Mouse (Mus musculus) stomach, postnatal 0 days (tissue): ENCODE measurements around the gene Hist1h1c.

ENCODE experiments used
- CTCF ChIP-seq: IDR thresholded peaks from 2 replicates; pipeline ENCODE4 v1.5.1; 2016; ENCODE audit warnings: antibody characterized with exemption, low read depth, mild to moderate bottlenecking, moderate library complexity
- EP300 ChIP-seq: optimal IDR thresholded peaks from 2 replicates; pipeline ENCODE3; 2016; ENCODE audit warnings: antibody characterized with exemption

GRCm38 (mm10) chr13:23743215-23743614 lies 4.6 kb downstream of the Hist1h1c start:
- TF ChIP-seq CTCF (no peak), EP300 (no peak)
